Mouse (Mus musculus) layer of hippocampus, adult 6 months (tissue): ENCODE results near the gene Nup54. TPM values are rescaled to one million over a fixed set of nuclear protein-coding genes. Genes with fewer than 3 reads are reported as not detected.

Source experiments
- long read RNA-seq, 2 experiments: library from polyadenylated mRNA; unstranded; transcript quantifications; one replicate each; pipeline ENCODE4 v2.0.0; 2019 to 2020
- microRNA-seq: library from miRNA; unstranded; fragments of <30 nt; microRNA quantifications from one replicate; pipeline ENCODE4 v1.2.0, GENCODE M21; 2020
- polyA plus RNA-seq: library from polyadenylated mRNA; unstranded; fragments of <200 nt; fragmentation: Nextera tagmentation; gene quantifications from 2 replicates; pipeline ENCODE4 v1.2.3, GENCODE M21; 2021

The Nup54 gene
- polyA plus RNA-seq, result 17.9 and 19.1 TPM in 2 replicates
- long read RNA-seq, experiment 1, transcript Nup54-201 (12 exons, 2,352 nt), result major isoform, 9 of 28 reads
- long read RNA-seq, experiment 1, partial matches to known transcripts, result 8 of 28 reads
- long read RNA-seq, experiment 1, other reads (novel, unspliced or antisense), result 11 of 28 reads
- long read RNA-seq, experiment 2, transcript Nup54-201 (12 exons, 2,352 nt), result major isoform, 32 of 111 reads
- long read RNA-seq, experiment 2, partial matches to known transcripts, result 1 of 111 reads
- long read RNA-seq, experiment 2, other reads (novel, unspliced or antisense), result 78 of 111 reads

DNA sequence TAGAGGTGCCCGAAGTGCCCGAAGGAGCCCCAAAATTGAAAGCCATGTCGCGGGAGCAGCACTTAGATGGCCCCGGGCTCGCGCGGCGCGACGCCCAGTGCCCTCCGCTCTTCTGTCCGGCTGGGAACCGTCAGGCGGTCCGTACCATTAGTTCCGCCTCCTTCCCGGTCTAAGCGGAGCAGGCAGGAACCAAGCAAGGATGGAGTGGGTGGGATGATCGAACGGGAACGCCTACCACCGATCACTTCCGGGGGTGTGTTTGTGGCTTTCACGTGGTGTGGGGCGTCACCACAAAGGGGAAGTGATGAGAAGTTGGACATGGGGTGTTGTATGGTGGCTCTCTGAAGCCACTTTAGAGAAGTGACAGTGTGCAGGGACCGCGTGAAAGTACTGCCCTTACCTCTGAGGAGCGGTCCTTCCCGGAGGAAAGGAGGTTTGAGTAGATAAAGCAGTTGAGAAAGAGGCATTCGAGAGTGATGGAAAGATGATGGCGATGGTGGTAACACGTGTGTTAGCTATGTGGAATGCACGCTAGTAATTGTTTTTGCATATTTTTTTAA lies at the start of gene Nup54:
Nup54 (minus strand) TSS at position 195 of the 560 bp plus-strand sequence.

Small RNAs within 50 kb of the gene (microRNA-seq; reads per million reads assigned to microRNA genes)
- gene Mir6415, result not detected

Other genes with a start within 250 kb of the Nup54 start
- not detected in 2 replicates for gene U90926, start 219.8 kb downstream of the Nup54 start, polyA plus RNA-seq
- gene Ppef2, start 178.9 kb downstream of the Nup54 start, polyA plus RNA-seq, result 0.34 and 0.49 TPM in 2 replicates
- gene Naaa, start 157.0 kb downstream of the Nup54 start, polyA plus RNA-seq, result 44.4 and 55.2 TPM in 2 replicates
- gene Sdad1, start 124.7 kb downstream of the Nup54 start, polyA plus RNA-seq, result 7.7 and 8.0 TPM in 2 replicates
- gene Cxcl9, start 107.1 kb downstream of the Nup54 start, polyA plus RNA-seq, result not detected in 2 replicates
- 4.5 and 5.8 TPM in 2 replicates for gene Art3, start 103.4 kb downstream of the Nup54 start, polyA plus RNA-seq
- 1.4 and 1.5 TPM in 2 replicates for gene Cxcl10, start 86.3 kb downstream of the Nup54 start, polyA plus RNA-seq
- gene Scarb2, start 71.6 kb upstream of the Nup54 start, polyA plus RNA-seq, result 14.3 and 16.4 TPM in 2 replicates
- 0.75 and 4.6 TPM in 2 replicates for gene Fam47e, start 119.8 kb upstream of the Nup54 start, polyA plus RNA-seq
- 1.5 and 1.9 TPM in 2 replicates for gene Stbd1, start 167.8 kb upstream of the Nup54 start, polyA plus RNA-seq
- 0.06 and 0.09 TPM in 2 replicates for gene Ccdc158, start 240.1 kb upstream of the Nup54 start, polyA plus RNA-seq
- 0.41 and 0.93 TPM in 2 replicates for gene Shroom3, start 248.2 kb upstream of the Nup54 start, polyA plus RNA-seq